Mouse (Mus musculus) intestine, embryonic 15.5 days (tissue): ENCODE results near the gene Bcl2l2. TPM values are rescaled to one million over a fixed set of nuclear protein-coding genes. Genes with fewer than 3 reads are reported as not detected.

Source experiments
- ATAC-seq: fragments of 200-750 bp; cut with Nextera tagmentation; 2 replicates; pipeline ENCODE4 v1.8.0; 2017; ENCODE audit warnings: moderate TSS enrichment, moderate library complexity
- H3K27ac ChIP-seq: fragments of 300-500 bp; sonication (generic); 2 replicates; pipeline ENCODE4 v1.5.1; 2015; ENCODE audit warnings: mild to moderate bottlenecking, inconsistent platforms
- H3K27me3 ChIP-seq: fragments of 300-500 bp; sonication (generic); replicated peaks from 2 replicates; pipeline ENCODE4 v1.6.1; 2015; ENCODE audit warnings: inconsistent platforms
- H3K36me3 ChIP-seq: fragments of 300-500 bp; sonication (generic); 2 replicates; pipeline ENCODE4 v1.6.1; 2015; ENCODE audit warnings: inconsistent platforms
- H3K4me1 ChIP-seq: fragments of 300-500 bp; sonication (generic); replicated peaks from 2 replicates; pipeline ENCODE4 v1.6.1; 2015; ENCODE audit warnings: inconsistent platforms
- H3K4me2 ChIP-seq: fragments of 300-500 bp; sonication (generic); replicated peaks from 2 replicates; pipeline ENCODE4 v1.6.1; 2015; ENCODE audit warnings: mild to moderate bottlenecking, inconsistent platforms
- H3K4me3 ChIP-seq: fragments of 300-500 bp; sonication (generic); replicated peaks from 2 replicates; pipeline ENCODE4 v1.5.1; 2015; ENCODE audit warnings: inconsistent platforms
- H3K9ac ChIP-seq: fragments of 300-500 bp; sonication (generic); 2 replicates; pipeline ENCODE4 v1.6.1; 2015; ENCODE audit warnings: inconsistent platforms
- H3K9me3 ChIP-seq: fragments of 300-500 bp; sonication (generic); 2 replicates; pipeline ENCODE4 v1.6.1; 2016; ENCODE audit warnings: inconsistent platforms
- WGBS: fragments of 180-500 bp; shearing (Covaris S2); methylation state at CpG from one replicate; pipeline ENCODE4 v1.1.7; 2015; 5-methylcytosine and 5-hydroxymethylcytosine counted together
- polyA plus RNA-seq: library from polyadenylated mRNA; unstranded; fragments of >200 nt; fragmentation: Nextera tagmentation; extraction: Ambion mirVana; gene quantifications from 2 replicates; pipeline ENCODE4 v1.2.1, GENCODE M21; 2015

The Bcl2l2 gene
- 3.6 and 4.7 TPM in 2 replicates for polyA plus RNA-seq

- WGBS: under 1% methylated on average over 27 of the region's 27 CpGs
- peak within 1 kb of the TSS; percentile 56 for H3K4me3 ChIP-seq
- H3K9ac ChIP-seq: peak within 1 kb of the TSS; percentile 80
- peaks cover 15% of the 10 kb centered on the region for H3K4me1 ChIP-seq
- 0 out of 2 replicates have a peak, but pooled peaks cover 6% of the 10 kb centered on the region for H3K36me3 ChIP-seq
- H3K27me3 ChIP-seq: no peaks in the 10 kb centered on the region
- peak within 1 kb of the TSS; percentile 92 for H3K27ac ChIP-seq
- peak; percentile 94 for ATAC-seq
- peak within 1 kb of the TSS; percentile 75 for H3K4me2 ChIP-seq
- no peaks in the 10 kb centered on the region for H3K9me3 ChIP-seq
Observed at GRCm38 (mm10) chr14:54883154-54884021, at the start of gene Bcl2l2, which contains the start of gene Gm20521. Bcl2l2 (plus strand) TSS chr14:54883377. Gm20521 (plus strand) TSS chr14:54883441.

GRCm38 (mm10) chr14:54843461-54843860 is 39.7 kb upstream of the Bcl2l2 start:
- Histone ChIP-seq H3K27ac (no peak overlapping the region), H3K4me1 (no peaks in the 10 kb centered on the region), H3K27me3 (no peaks in the 10 kb centered on the region), H3K9me3 (no peaks in the 10 kb centered on the region), H3K4me2 (no peak overlapping the region), H3K4me3 (no peak overlapping the region), H3K36me3 (no peaks in the 10 kb centered on the region), H3K9ac (no peak overlapping the region)
- no peak for ATAC-seq
- WGBS: 3% methylated on average over 4 of the region's 4 CpGs

GRCm38 (mm10) chr14:54855726-54856125 is 27.5 kb upstream of the Bcl2l2 start:
- H3K9me3 ChIP-seq: no peaks in the 10 kb centered on the region
- 92% methylated on average over 3 of the region's 3 CpGs for WGBS

GRCm38 (mm10) chr14:54856703-54857102 is 26.5 kb upstream of the Bcl2l2 start:
- 82% methylated on average over 7 of the region's 7 CpGs for WGBS
- Histone ChIP-seq H3K36me3 (0 out of 2 replicates have a peak, but pooled peaks cover 4% of the 10 kb centered on the region), H3K4me2 (no peak overlapping the region), H3K9me3 (no peaks in the 10 kb centered on the region), H3K27me3 (no peaks in the 10 kb centered on the region), H3K9ac (no peak overlapping the region), H3K27ac (no peak overlapping the region), H3K4me1 (no peaks in the 10 kb centered on the region), H3K4me3 (no peak overlapping the region)
- ATAC-seq: no peak

More at GRCm38 (mm10) chr14:54855726-54856125, 27.5 kb upstream of the Bcl2l2 start:
- Histone ChIP-seq H3K4me2 (no peak overlapping the region), H3K27ac (no peak overlapping the region), H3K4me3 (no peak overlapping the region), H3K27me3 (no peaks in the 10 kb centered on the region), H3K36me3 (0 out of 2 replicates have a peak, but pooled peaks cover 4% of the 10 kb centered on the region), H3K4me1 (no peaks in the 10 kb centered on the region), H3K9ac (no peak overlapping the region)
- ATAC-seq: no peak

GRCm38 (mm10) chr14:54857891-54858290 is 25.3 kb upstream of the Bcl2l2 start:
- Histone ChIP-seq H3K4me3 (no peak overlapping the region), H3K4me2 (no peak overlapping the region), H3K4me1 (no peaks in the 10 kb centered on the region), H3K27ac (no peak overlapping the region), H3K9ac (no peak overlapping the region), H3K9me3 (no peaks in the 10 kb centered on the region), H3K27me3 (no peaks in the 10 kb centered on the region), H3K36me3 (0 out of 2 replicates have a peak, but pooled peaks cover 4% of the 10 kb centered on the region)
- no peak for ATAC-seq
- WGBS: 89% methylated on average over 9 of the region's 9 CpGs

- no peak overlapping the region for H3K27ac ChIP-seq
- no peak overlapping the region for H3K4me3 ChIP-seq
- 53% methylated on average over 2 of the region's 2 CpGs for whole genome bisulfite sequencing
- H3K36me3 ChIP-seq: 0 out of 2 replicates have a peak, but pooled peaks cover 4% of the 10 kb centered on the region
- no peak overlapping the region for H3K4me2 ChIP-seq
- no peak overlapping the region for H3K9ac ChIP-seq
- H3K9me3 ChIP-seq: no peaks in the 10 kb centered on the region
- no peaks in the 10 kb centered on the region for H3K27me3 ChIP-seq
- ATAC-seq: no peak
- no peaks in the 10 kb centered on the region for H3K4me1 ChIP-seq
Observed at GRCm38 (mm10) chr14:54860511-54860910, 22.7 kb upstream of the Bcl2l2 start.

- Histone ChIP-seq H3K4me3 (peak overlapping the region; percentile 100), H3K27ac (peak overlapping the region; percentile 74), H3K9me3 (no peaks in the 10 kb centered on the region), H3K27me3 (no peaks in the 10 kb centered on the region), H3K4me2 (peak overlapping the region; percentile 69), H3K9ac (peak overlapping the region; percentile 98), H3K36me3 (no peaks in the 10 kb centered on the region), H3K4me1 (no peaks in the 10 kb centered on the region)
- peak; percentile 100 for ATAC-seq
- under 1% methylated on average over 55 of the region's 56 CpGs for WGBS
Observed at GRCm38 (mm10) chr14:54863501-54864312, 19.5 kb upstream of the Bcl2l2 start.

GRCm38 (mm10) chr14:54864313-54865036 is 18.7 kb upstream of the Bcl2l2 start:
- Histone ChIP-seq H3K9me3 (no peaks in the 10 kb centered on the region), H3K27ac (peak overlapping the region; percentile 73; the same call in 1 of the 2 replicates), H3K27me3 (no peaks in the 10 kb centered on the region), H3K4me1 (no peaks in the 10 kb centered on the region), H3K4me2 (peak overlapping the region; percentile 69), H3K9ac (peak overlapping the region; percentile 98), H3K4me3 (peak overlapping the region; percentile 100), H3K36me3 (no peaks in the 10 kb centered on the region)
- ATAC-seq: peak; percentile 14
- WGBS: 15% methylated on average over 21 of the region's 21 CpGs

GRCm38 (mm10) chr14:54865626-54866025 is 17.6 kb upstream of the Bcl2l2 start:
- Histone ChIP-seq H3K9me3 (no peaks in the 10 kb centered on the region), H3K4me2 (no peak overlapping the region), H3K4me3 (no peak overlapping the region), H3K27ac (no peak overlapping the region), H3K4me1 (no peaks in the 10 kb centered on the region), H3K9ac (no peak overlapping the region), H3K36me3 (no peaks in the 10 kb centered on the region), H3K27me3 (no peaks in the 10 kb centered on the region)
- ATAC-seq: no peak
- WGBS: 77% methylated on average over 5 of the region's 5 CpGs

- H3K27me3 ChIP-seq: no peaks in the 10 kb centered on the region
- no peaks in the 10 kb centered on the region for H3K36me3 ChIP-seq
- no peaks in the 10 kb centered on the region for H3K4me1 ChIP-seq
- H3K27ac ChIP-seq: no peak overlapping the region
- WGBS: 42% methylated on average over 3 of the region's 3 CpGs
- no peaks in the 10 kb centered on the region for H3K9me3 ChIP-seq
- no peak overlapping the region for H3K9ac ChIP-seq
- no peak overlapping the region for H3K4me2 ChIP-seq
- H3K4me3 ChIP-seq: no peak overlapping the region
- no peak for ATAC-seq
Observed at GRCm38 (mm10) chr14:54866268-54866667, 16.9 kb upstream of the Bcl2l2 start.

- 58% methylated on average over 5 of the region's 5 CpGs for WGBS
Observed at GRCm38 (mm10) chr14:54866936-54867335, 16.2 kb upstream of the Bcl2l2 start.

More at GRCm38 (mm10) chr14:54866936-54867335, 16.2 kb upstream of the Bcl2l2 start:
- no peaks in the 10 kb centered on the region for H3K9me3 ChIP-seq
- H3K4me3 ChIP-seq: no peak overlapping the region
- H3K27me3 ChIP-seq: no peaks in the 10 kb centered on the region
- H3K9ac ChIP-seq: no peak overlapping the region
- no peak overlapping the region for H3K27ac ChIP-seq
- H3K4me2 ChIP-seq: no peak overlapping the region
- no peak for ATAC-seq
- no peaks in the 10 kb centered on the region for H3K4me1 ChIP-seq
- H3K36me3 ChIP-seq: no peaks in the 10 kb centered on the region
